Mouse (Mus musculus) neural tube, embryonic 15.5 days (tissue): ENCODE data around the gene Xylt1. TPM values are rescaled to one million over a fixed set of nuclear protein-coding genes. Genes with fewer than 3 reads are reported as not detected.

Experiments
- ATAC-seq: fragments of 200-750 bp; cut with Nextera tagmentation; 2 replicates; pipeline ENCODE4 v1.8.0; 2017; ENCODE audit warnings: mild to moderate bottlenecking, moderate TSS enrichment, moderate library complexity; ENCODE audit not compliant: low FRiP score
- H3K27ac ChIP-seq: fragments of 300-500 bp; sonication (generic); replicated peaks from 2 replicates; pipeline ENCODE4 v1.5.1; 2015; ENCODE audit warnings: mild to moderate bottlenecking, inconsistent platforms
- H3K27me3 ChIP-seq: fragments of 300-500 bp; sonication (generic); replicated peaks from 2 replicates; pipeline ENCODE4 v1.6.1; 2015; ENCODE audit warnings: inconsistent platforms
- H3K36me3 ChIP-seq: fragments of 300-500 bp; sonication (generic); 2 replicates; pipeline ENCODE4 v1.6.1; 2015; ENCODE audit warnings: inconsistent platforms
- H3K4me1 ChIP-seq: fragments of 300-500 bp; sonication (generic); 2 replicates; pipeline ENCODE4 v1.6.1; 2015; ENCODE audit warnings: inconsistent platforms
- H3K4me2 ChIP-seq: fragments of 300-500 bp; sonication (generic); 2 replicates; pipeline ENCODE4 v1.6.1; 2015; ENCODE audit warnings: inconsistent platforms, mild to moderate bottlenecking, moderate library complexity
- H3K4me3 ChIP-seq: fragments of 300-500 bp; sonication (generic); replicated peaks from 2 replicates; pipeline ENCODE4 v1.5.1; 2015; ENCODE audit warnings: mild to moderate bottlenecking, inconsistent platforms
- H3K9ac ChIP-seq: fragments of 300-500 bp; sonication (generic); replicated peaks from 2 replicates; pipeline ENCODE4 v1.6.1; 2015; ENCODE audit warnings: mild to moderate bottlenecking, inconsistent platforms
- H3K9me3 ChIP-seq: fragments of 300-500 bp; sonication (generic); replicated peaks from 2 replicates; pipeline ENCODE4 v1.6.1; 2016; ENCODE audit warnings: inconsistent platforms
- WGBS: fragments of 180-500 bp; shearing (Covaris S2); methylation state at CpG from one replicate; pipeline ENCODE4 v1.1.7; 2015; ENCODE audit warnings: mixed read lengths; 5-methylcytosine and 5-hydroxymethylcytosine counted together
- polyA plus RNA-seq: library from polyadenylated mRNA; unstranded; fragments of >200 nt; fragmentation: Nextera tagmentation; extraction: Ambion mirVana; gene quantifications from 2 replicates; pipeline ENCODE4 v1.2.1, GENCODE M21; 2015

Xylt1 gene
- polyA plus RNA-seq, 1 experiment from 2014 or later, result 2.3 TPM

DNA sequence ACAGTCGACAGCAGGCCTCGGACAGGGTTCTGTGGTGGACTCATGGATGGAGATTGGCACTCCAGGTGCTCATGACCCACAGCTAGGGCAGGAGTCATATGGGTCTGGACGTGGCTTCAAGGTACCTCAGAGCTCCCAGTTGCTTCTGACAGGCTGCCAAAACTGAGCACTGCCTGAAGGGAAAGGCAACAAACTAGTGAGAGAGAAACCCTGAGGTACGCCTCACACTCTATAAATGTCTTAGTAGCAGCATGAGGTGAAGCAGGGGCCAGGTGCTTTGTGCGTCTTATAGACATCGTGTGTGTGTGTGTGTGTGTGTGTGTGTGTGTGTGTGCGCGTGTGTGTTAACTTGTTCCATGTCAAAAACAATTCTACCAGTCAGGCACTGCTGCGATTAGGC lies 122.9 kb downstream of the Xylt1 start:
- no peak for ATAC-seq
- Histone ChIP-seq H3K9me3 (no peaks in the 10 kb centered on the region), H3K36me3 (no peaks in the 10 kb centered on the region), H3K4me3 (no peak overlapping the region), H3K9ac (no peak overlapping the region), H3K4me1 (peaks cover 14% of the 10 kb centered on the region), H3K27me3 (no peaks in the 10 kb centered on the region), H3K27ac (no peak overlapping the region), H3K4me2 (no peak overlapping the region)
- WGBS, result 84% methylated on average over 9 of the region's 9 CpGs

DNA sequence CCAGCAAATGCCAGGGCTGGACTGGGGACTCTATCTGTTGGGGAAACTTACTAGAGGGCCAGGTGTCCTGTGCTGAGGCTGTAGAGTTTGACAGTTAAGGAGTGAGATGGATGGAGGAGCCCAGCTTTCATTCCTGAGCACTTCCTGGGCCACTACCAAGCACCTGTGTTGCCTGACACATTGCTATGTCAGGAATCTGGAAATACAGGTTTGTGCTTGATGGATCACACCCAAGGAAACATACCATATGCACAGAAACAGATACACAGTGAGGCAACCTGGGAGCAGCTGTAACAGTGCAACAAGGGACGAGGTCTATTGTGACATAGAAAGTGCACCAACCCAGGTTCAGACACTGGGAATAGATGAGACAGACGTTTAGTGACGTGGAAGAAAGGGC lies 125.0 kb downstream of the Xylt1 start:
- no peaks in the 10 kb centered on the region for H3K27me3 ChIP-seq
- no peaks in the 10 kb centered on the region for H3K36me3 ChIP-seq
- no peaks in the 10 kb centered on the region for H3K9me3 ChIP-seq
- H3K9ac ChIP-seq, result no peak overlapping the region
- H3K4me1 ChIP-seq, result peaks cover 15% of the 10 kb centered on the region
- no peak overlapping the region for H3K27ac ChIP-seq
- no peak for ATAC-seq
- no peak overlapping the region for H3K4me3 ChIP-seq
- no peak overlapping the region for H3K4me2 ChIP-seq
- 84% methylated on average over 3 of the region's 3 CpGs for WGBS

DNA sequence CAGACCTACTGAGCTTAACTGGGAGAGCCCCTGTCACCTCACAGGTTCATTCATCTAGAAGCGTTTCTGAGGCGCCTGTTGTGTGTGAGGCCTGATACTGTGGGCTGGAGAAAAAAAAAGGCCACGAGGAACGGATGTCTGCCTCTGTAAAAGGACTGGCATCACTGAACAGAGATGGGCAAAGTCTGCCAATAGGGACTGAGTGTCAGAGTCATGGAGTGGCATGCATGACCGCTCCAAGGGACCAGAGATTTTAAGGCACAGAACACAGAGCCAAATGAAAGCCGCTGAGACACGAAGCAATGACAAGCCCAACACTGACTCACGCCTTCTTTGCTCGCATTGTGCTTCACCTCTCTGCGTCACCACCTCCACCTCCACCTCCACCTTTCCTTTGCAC lies 126.6 kb downstream of the Xylt1 start:
- Histone ChIP-seq H3K27ac (no peak overlapping the region), H3K9me3 (no peaks in the 10 kb centered on the region), H3K27me3 (no peaks in the 10 kb centered on the region), H3K36me3 (no peaks in the 10 kb centered on the region), H3K4me3 (no peak overlapping the region), H3K4me2 (no peak overlapping the region), H3K4me1 (peaks cover 8% of the 10 kb centered on the region), H3K9ac (no peak overlapping the region)
- 94% methylated on average over 10 of the region's 10 CpGs for WGBS
- ATAC-seq, result no peak

DNA sequence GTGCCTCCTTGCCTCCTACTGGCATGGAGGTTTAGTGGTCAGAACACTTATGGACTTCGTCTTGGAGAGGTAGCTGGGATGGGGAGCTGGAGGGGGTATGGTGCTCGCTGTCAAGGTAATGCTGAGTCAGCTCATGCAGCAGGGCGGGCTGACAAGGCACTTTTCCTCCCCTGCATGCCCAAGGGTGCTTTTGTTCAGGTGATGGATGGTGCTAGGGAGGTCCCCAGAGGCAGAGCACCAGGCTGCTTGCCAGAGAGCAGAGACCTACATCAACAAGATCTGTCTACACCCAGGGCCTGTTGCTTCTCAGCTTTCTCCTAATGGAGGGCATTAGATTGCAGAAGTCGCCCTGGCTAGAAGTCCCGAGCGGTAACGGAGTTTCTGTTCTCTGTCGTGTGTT lies 127.3 kb downstream of the Xylt1 start:
- Histone ChIP-seq H3K4me1 (peaks cover 8% of the 10 kb centered on the region), H3K4me3 (no peak overlapping the region), H3K9me3 (no peaks in the 10 kb centered on the region), H3K9ac (no peak overlapping the region), H3K4me2 (no peak overlapping the region), H3K36me3 (no peaks in the 10 kb centered on the region), H3K27me3 (no peaks in the 10 kb centered on the region), H3K27ac (0 out of 2 replicates have a peak overlapping the region, but pooled peaks have one; percentile 19)
- WGBS, result 54% methylated on average over 8 of the region's 8 CpGs
- peak; percentile 63; the same call in 1 of the 2 replicates for ATAC-seq

DNA sequence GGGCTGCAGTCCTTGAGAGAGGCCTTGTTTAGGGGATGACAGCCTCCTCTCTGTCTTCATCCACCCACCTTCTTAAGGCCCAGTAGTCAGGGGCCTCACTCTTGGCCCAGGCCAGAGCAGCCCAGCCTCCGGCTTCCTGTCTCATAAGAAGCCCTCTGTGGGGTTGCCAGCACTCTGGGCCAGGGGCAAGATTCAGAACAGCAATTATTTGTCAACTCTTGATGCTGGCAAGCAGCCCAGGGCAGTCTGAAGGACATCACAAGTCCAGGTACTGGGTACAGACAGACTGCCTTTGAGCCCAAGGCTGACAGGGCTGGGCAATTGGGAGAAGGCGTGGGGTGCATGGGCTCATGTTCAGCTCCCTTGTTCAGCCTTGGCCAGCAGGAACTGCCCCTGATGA lies 129.3 kb downstream of the Xylt1 start:
- H3K27me3 ChIP-seq, result no peaks in the 10 kb centered on the region
- 87% methylated on average over 2 of the region's 2 CpGs for WGBS
- no peak overlapping the region for H3K27ac ChIP-seq
- H3K9ac ChIP-seq, result no peak overlapping the region
- no peaks in the 10 kb centered on the region for H3K9me3 ChIP-seq
- ATAC-seq, result peak; percentile 40; the same call in 1 of the 2 replicates
- no peak overlapping the region for H3K4me2 ChIP-seq
- no peaks in the 10 kb centered on the region for H3K36me3 ChIP-seq
- no peak overlapping the region for H3K4me3 ChIP-seq
- peaks cover 8% of the 10 kb centered on the region for H3K4me1 ChIP-seq

DNA sequence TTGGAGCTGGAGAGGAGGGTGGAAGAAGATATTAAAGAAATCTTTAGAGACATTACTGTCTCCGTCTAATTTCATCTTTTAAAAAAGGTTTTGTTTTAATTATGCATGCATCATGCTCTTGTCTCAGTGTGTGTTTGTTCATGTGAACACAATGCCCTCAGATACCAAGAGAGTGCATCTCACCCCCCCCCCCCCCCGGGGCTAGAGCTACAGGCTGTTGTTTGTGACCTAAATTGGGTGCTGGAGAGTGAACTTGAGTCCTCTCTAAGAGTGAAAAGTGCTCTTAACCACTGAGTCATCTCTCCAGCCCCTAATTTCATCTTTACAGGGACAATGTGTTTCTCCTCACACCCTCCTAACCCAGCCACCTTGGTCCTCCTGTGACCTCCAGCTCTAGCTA lies 131.5 kb downstream of the Xylt1 start:
- no peak overlapping the region for H3K27ac ChIP-seq
- no peak for ATAC-seq
- H3K4me2 ChIP-seq, result no peak overlapping the region
- H3K9me3 ChIP-seq, result no peaks in the 10 kb centered on the region
- no peaks in the 10 kb centered on the region for H3K36me3 ChIP-seq
- H3K4me3 ChIP-seq, result no peak overlapping the region
- H3K27me3 ChIP-seq, result no peaks in the 10 kb centered on the region
- H3K9ac ChIP-seq, result no peak overlapping the region
- peaks cover 8% of the 10 kb centered on the region for H3K4me1 ChIP-seq
- 74% methylated on average over 2 of the region's 2 CpGs for WGBS

DNA sequence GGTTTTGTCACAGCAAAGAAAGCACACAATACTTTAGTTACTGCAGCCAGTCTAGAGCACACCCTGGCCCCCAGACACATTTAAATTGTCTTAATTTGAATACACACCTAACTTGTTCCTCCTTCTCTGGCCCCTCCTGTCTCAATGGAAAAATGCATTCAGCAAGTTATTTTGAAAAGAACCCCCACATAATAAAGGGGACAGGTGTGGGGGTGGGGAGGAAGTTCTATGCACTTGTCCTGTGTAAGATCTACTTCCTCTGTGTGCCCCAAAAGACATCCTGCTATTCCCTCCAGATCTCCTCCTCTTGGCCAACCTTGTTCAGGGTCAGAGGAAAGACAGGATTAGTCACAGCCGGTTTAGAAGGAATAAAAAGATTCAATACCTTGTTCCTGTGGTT lies 135.0 kb downstream of the Xylt1 start:
- no peak overlapping the region for H3K27ac ChIP-seq
- no peaks in the 10 kb centered on the region for H3K36me3 ChIP-seq
- no peak overlapping the region for H3K4me2 ChIP-seq
- ATAC-seq, result no peak
- no peaks in the 10 kb centered on the region for H3K27me3 ChIP-seq
- 62% methylated on average over 1 of the region's 1 CpGs for WGBS
- H3K4me3 ChIP-seq, result no peak overlapping the region
- H3K9ac ChIP-seq, result no peak overlapping the region
- H3K9me3 ChIP-seq, result no peaks in the 10 kb centered on the region
- H3K4me1 ChIP-seq, result no peaks in the 10 kb centered on the region

DNA sequence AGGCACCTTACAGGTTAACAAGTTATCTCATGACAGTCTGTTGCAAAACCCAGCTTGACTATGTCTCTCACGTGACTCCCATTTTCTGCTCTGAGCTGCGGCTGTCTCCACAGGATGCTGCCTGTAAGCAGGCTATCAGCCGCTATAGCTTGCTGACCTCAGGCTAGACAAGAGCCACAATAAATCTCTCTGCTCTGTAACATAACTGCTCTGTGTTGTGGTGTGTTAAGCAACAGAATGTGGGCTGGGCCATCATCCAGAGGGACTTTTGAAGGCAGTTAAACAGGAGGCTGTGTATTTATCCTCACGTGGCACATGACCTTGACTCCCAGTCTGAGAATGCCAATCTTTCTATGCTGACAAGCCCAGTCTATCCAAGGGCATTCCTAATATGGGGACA lies 136.1 kb downstream of the Xylt1 start:
- no peaks in the 10 kb centered on the region for H3K9me3 ChIP-seq
- H3K9ac ChIP-seq, result no peak overlapping the region
- no peak overlapping the region for H3K4me2 ChIP-seq
- ATAC-seq, result no peak
- H3K27me3 ChIP-seq, result no peaks in the 10 kb centered on the region
- no peak overlapping the region for H3K27ac ChIP-seq
- H3K4me3 ChIP-seq, result no peak overlapping the region
- no peaks in the 10 kb centered on the region for H3K4me1 ChIP-seq
- no peaks in the 10 kb centered on the region for H3K36me3 ChIP-seq
- 27% methylated on average over 4 of the region's 4 CpGs for WGBS

DNA sequence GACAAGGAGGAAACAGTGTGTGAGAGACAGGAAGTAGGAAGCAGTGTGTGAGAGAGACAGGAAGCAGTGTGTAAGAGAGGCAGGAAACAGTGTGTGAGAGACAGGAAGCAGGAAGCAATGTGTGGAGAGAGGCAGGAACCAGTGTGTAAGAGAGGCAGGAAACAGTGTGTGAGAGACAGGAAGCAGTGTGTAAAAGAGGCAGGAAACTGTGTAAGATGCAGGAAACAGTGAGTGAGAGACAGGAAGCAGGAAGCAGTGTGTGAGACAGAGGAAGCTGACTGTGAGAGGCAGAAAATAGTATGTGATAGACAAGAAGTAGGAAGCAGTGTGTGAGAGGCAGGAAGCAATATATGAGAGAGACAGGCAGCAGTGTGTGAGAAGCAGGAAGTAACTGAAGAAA lies 140.6 kb downstream of the Xylt1 start:
- Histone ChIP-seq H3K27ac (no peak overlapping the region), H3K9ac (no peak overlapping the region), H3K4me3 (no peak overlapping the region), H3K4me2 (no peak overlapping the region), H3K4me1 (0 out of 2 replicates have a peak, but pooled peaks cover 2% of the 10 kb centered on the region), H3K9me3 (no peaks in the 10 kb centered on the region), H3K36me3 (no peaks in the 10 kb centered on the region), H3K27me3 (no peaks in the 10 kb centered on the region)
- no peak for ATAC-seq

DNA sequence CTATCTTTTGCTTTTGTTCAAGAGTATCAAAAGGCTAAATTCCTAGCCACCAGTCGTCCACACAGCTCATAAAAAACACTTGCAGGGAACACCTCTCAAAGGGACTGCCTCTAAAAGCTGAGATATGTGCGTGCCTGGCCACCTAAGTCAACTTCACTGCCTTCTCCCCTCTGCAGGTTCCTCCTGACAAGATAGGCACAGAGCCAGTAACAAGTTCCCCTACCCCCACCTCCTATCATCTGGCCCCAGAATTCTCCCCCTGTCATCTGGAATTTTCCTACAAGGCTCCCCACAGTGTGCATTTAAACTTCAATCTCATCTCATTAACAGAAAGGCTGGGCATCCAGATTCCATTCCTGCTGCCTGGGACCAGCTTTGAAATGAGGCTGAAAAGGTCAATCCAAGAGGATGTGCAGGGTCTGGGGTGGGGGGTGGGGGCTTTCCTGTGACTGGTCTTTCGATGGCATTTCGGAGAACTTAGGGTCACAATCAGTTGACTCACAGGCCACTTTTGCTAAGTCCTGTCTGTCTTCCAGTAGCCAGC lies 141.4 kb downstream of the Xylt1 start:
- Histone ChIP-seq H3K4me3 (no peak overlapping the region), H3K9ac (no peak overlapping the region), H3K36me3 (no peaks in the 10 kb centered on the region), H3K4me2 (no peak overlapping the region), H3K4me1 (0 out of 2 replicates have a peak, but pooled peaks cover 2% of the 10 kb centered on the region), H3K27me3 (no peaks in the 10 kb centered on the region), H3K27ac (no peak overlapping the region), H3K9me3 (no peaks in the 10 kb centered on the region)
- WGBS, result 33% methylated on average over 4 of the region's 4 CpGs
- ATAC-seq, result no peak

DNA sequence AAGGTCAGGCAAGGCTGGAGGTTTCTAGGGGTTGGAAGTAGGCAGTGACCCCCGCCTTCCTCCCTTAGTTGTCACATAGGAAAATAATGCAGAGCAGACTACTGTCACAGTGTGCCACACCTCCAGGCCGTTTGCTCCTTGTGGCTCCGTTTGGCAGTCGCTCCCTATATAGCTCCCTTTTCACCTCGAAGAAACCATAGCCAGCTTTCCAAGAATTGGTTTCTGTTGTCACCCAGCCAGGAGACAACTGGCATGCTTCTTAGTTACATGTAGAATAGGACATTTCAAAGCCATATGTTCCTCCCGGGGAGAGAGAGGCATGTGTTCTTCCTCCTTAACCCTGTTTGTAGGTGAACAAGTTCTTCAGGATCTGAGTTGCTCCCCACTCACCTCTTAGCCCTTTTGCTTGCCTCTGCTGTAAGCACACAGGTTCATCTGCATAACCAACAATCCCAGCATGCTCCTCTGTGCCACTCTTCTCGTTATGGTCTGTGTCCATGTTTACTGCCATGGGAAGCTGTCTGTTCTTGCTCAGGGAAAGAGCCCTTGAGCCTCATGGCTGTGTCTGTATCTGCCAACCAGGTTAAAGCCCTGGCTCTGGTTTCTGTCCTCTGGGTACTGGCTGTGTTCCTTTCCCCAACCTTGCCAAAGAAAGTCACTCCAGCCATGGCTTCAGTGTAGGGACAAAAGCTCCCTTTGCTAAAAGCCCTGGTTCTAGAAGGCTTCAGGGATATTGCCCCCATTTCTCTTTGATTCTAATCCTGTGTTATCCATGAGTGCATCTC lies 143.8 kb downstream of the Xylt1 start:
- Histone ChIP-seq H3K4me1 (0 out of 2 replicates have a peak, but pooled peaks cover 2% of the 10 kb centered on the region), H3K4me3 (no peak overlapping the region), H3K27me3 (no peaks in the 10 kb centered on the region), H3K4me2 (no peak overlapping the region), H3K27ac (no peak overlapping the region), H3K9me3 (no peaks in the 10 kb centered on the region), H3K9ac (no peak overlapping the region), H3K36me3 (no peaks in the 10 kb centered on the region)
- WGBS, result 62% methylated on average over 7 of the region's 7 CpGs
- ATAC-seq, result no peak

DNA sequence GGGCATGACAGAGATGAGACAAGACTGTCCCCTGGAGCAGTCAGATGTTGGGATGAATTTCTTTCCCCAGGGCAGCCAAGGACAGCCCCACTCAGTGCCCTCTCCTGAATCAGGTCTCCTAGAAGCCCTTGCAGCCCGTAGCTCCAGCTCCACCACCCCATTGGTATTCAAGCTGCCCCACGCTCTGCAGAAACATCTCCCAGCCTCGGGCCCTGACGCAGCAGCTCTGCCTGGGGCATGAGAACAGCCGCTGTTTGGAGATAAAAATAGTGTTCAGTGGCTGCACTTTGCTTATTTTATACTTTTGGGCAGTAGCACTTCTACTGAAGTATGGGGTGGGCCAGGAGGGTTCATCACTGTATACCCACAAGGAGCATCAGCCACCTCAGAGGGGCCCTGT lies 144.9 kb downstream of the Xylt1 start:
- 91% methylated on average over 5 of the region's 5 CpGs for WGBS
- Histone ChIP-seq H3K9me3 (no peaks in the 10 kb centered on the region), H3K4me1 (0 out of 2 replicates have a peak, but pooled peaks cover 2% of the 10 kb centered on the region), H3K4me2 (no peak overlapping the region), H3K27me3 (no peaks in the 10 kb centered on the region), H3K9ac (no peak overlapping the region), H3K4me3 (no peak overlapping the region), H3K36me3 (no peaks in the 10 kb centered on the region), H3K27ac (no peak overlapping the region)
- ATAC-seq, result no peak
